Mouse (Mus musculus) megakaryocyte, embryonic 14.5 days (primary cell): ENCODE results near the gene Carmil2. TPM values are rescaled to one million over a fixed set of nuclear protein-coding genes. Genes with fewer than 3 reads are reported as not detected.

ENCODE experiments used
- H3K27me3 ChIP-seq: replicated peaks from 2 replicates; pipeline ENCODE3; 2012; ENCODE audit warnings: inconsistent platforms
- H3K36me3 ChIP-seq: replicated peaks from 2 replicates; pipeline ENCODE3; 2012; ENCODE audit warnings: low read length, inconsistent platforms, mixed read lengths
- H3K4me1 ChIP-seq: 2 replicates; pipeline ENCODE4 v1.6.1; 2012; ENCODE audit warnings: inconsistent platforms
- H3K4me3 ChIP-seq: replicated peaks from 2 replicates; pipeline ENCODE3; 2012; ENCODE audit warnings: moderate library complexity, mild to moderate bottlenecking, inconsistent platforms
- H3K9me3 ChIP-seq: 2 replicates; pipeline ENCODE4 v1.6.1; 2012; ENCODE audit warnings: inconsistent platforms
- FLI1 ChIP-seq: IDR thresholded peaks from 2 replicates; pipeline ENCODE4 v1.6.1; 2012; ENCODE audit warnings: low read length, inconsistent platforms, mixed read lengths
- GATA1 ChIP-seq: IDR thresholded peaks from 3 replicates; pipeline ENCODE4 v1.6.1; 2012; ENCODE audit warnings: mixed read lengths, low read length, inconsistent platforms, borderline replicate concordance
- polyA plus RNA-seq: library from polyadenylated mRNA; stranded (reverse); fragments of >175 nt; gene quantifications from 2 replicates; pipeline ENCODE4 v1.2.3, GENCODE M21; 2012; ENCODE audit warnings: low replicate concordance; ENCODE audit not compliant: insufficient read depth

The Carmil2 gene
- polyA plus RNA-seq, 1 experiment = 22.9 TPM

- TF ChIP-seq FLI1 (no peak), GATA1 (no peak)
- Histone ChIP-seq H3K36me3 (peaks cover 49% of the 10 kb centered on the region), H3K9me3 (no peaks in the 10 kb centered on the region), H3K4me3 (peak overlapping the region; percentile 1), H3K4me1 (peaks cover 73% of the 10 kb centered on the region), H3K27me3 (no peaks in the 10 kb centered on the region)
Measured at GRCm38 (mm10) chr8:105702731-105703415, 16.8 kb downstream of the Carmil2 start.

DNA sequence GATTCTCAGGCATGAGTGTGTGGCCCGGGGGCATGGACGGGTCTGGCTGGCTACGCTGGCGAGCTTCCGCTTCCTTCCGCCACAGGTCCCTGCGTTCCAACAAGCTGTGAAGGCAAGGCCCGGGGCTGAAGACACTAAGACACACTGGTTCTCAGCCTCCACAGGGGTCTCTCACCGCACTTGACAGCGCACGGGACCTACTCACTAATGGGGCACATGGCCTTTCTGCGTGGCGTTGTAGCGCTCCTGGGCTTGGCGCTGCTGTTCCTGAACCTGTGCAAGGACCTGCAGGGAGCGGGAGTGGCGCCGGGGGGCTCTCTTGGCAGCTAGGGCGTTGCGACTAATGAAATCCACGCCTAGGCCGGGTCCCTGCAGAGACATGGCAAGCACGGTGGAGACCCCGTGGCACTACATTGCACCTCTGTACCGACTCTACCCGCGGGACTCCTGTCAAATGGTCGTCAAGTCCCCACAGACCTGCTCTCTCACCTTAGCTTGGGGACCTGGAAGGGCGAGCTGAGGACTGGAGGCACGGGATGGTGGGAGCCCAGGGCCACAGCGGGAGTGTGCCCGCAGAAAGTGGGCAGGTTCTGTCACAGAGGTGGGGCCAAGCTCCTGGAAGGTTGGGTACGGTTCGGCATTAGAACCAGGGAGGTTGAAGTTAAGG lies 18.2 kb downstream of the Carmil2 start:
- no peaks in the 10 kb centered on the region for H3K9me3 ChIP-seq
- H3K4me3 ChIP-seq = no peak overlapping the region
- TF ChIP-seq FLI1 (no peak), GATA1 (no peak)
- peaks cover 37% of the 10 kb centered on the region for H3K36me3 ChIP-seq
- no peaks in the 10 kb centered on the region for H3K27me3 ChIP-seq
- peaks cover 83% of the 10 kb centered on the region for H3K4me1 ChIP-seq

DNA sequence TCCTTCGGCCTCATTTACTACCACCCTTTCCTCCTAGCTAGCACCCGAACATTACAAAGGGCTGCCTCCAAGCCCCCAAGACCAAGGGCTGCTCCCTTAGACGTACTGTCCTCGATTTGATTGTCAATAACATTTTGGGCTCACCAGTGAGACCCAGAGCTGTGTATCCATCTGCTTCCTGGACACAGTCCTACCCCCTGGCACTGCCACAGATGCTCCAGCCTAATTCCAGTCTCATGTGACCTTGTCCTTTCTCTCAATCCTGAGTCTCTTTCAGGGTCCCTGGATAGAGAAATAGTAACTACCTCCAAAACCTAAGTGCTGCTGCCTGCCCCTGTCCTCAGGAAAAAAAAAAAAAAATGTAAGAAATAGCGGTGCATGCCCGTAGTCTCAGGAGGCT lies 18.9 kb downstream of the Carmil2 start:
- Histone ChIP-seq H3K9me3 (no peaks in the 10 kb centered on the region), H3K4me1 (peaks cover 77% of the 10 kb centered on the region), H3K4me3 (no peak overlapping the region), H3K27me3 (no peaks in the 10 kb centered on the region), H3K36me3 (peaks cover 31% of the 10 kb centered on the region)
- TF ChIP-seq GATA1 (no peak), FLI1 (no peak)

DNA sequence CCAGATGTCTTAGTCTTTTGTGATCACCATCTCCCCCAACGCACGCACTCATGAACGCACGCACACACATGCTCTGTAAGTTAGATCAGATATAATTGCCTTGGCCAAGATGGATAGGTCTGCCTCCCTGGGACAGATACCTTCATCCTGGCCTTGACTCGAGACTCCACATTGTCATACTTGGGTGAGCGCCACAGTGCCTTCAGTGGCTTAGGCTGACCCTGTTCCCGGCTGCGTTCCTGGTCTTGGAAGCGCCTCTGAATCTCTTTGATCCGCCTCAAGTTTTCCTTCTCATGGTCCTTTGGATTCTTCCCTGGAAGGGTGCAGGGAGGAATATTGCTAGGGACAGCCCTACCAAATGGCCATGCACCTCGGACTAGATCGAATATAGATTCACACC lies 20.4 kb downstream of the Carmil2 start:
- TF ChIP-seq FLI1 (no peak), GATA1 (no peak)
- Histone ChIP-seq H3K4me1 (peaks cover 70% of the 10 kb centered on the region), H3K36me3 (peaks cover 31% of the 10 kb centered on the region), H3K27me3 (no peaks in the 10 kb centered on the region), H3K9me3 (no peaks in the 10 kb centered on the region), H3K4me3 (peak overlapping the region; percentile 73)

GRCm38 (mm10) chr8:105707498-105708403 lies 21.7 kb downstream of the Carmil2 start, which contains the start of the genes 4933405L10Rik and Enkd1:
Gene 4933405L10Rik (plus strand): TSS chr8:105707655.
Gene Enkd1 (minus strand): TSS chr8:105708210.
- H3K27me3 ChIP-seq = no peaks in the 10 kb centered on the region
- peaks cover 57% of the 10 kb centered on the region for H3K4me1 ChIP-seq
- H3K4me3 ChIP-seq = peak within 1 kb of the TSS; percentile 98
- TF ChIP-seq GATA1 (no peak), FLI1 (no peak)
- no peaks in the 10 kb centered on the region for H3K9me3 ChIP-seq
- peaks cover 23% of the 10 kb centered on the region for H3K36me3 ChIP-seq

DNA sequence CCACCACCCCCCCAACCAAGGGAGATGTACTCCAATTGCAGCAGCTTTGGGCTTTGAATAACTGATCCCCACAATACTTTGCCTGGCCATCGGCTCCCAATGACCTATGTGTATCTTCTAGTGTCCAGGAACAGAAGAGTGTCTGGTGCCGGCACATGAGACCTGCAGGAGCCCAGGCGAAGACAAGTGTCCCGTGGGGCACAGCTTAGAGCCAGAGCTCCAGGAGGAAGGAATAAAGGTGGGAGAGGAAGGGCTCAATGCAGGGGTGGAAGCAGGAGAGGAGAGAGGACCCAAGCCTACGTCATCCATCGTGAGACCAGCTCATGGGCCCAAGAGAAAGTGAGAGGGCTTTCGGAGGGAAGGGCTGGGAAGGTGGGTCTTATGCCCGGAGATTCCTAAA lies 22.6 kb downstream of the Carmil2 start:
- Histone ChIP-seq H3K9me3 (no peaks in the 10 kb centered on the region), H3K36me3 (peaks cover 14% of the 10 kb centered on the region), H3K27me3 (no peaks in the 10 kb centered on the region), H3K4me1 (peaks cover 52% of the 10 kb centered on the region), H3K4me3 (no peak overlapping the region)
- no peak for TF ChIP-seq GATA1
- no peak for TF ChIP-seq FLI1

- no peaks in the 10 kb centered on the region for H3K9me3 ChIP-seq
- no peak for TF ChIP-seq GATA1
- no peak for TF ChIP-seq FLI1
- H3K27me3 ChIP-seq = no peaks in the 10 kb centered on the region
- peaks cover 9% of the 10 kb centered on the region for H3K36me3 ChIP-seq
- no peak overlapping the region for H3K4me3 ChIP-seq
- H3K4me1 ChIP-seq = peaks cover 51% of the 10 kb centered on the region
Measured at GRCm38 (mm10) chr8:105709317-105709716, 23.2 kb downstream of the Carmil2 start.

- Histone ChIP-seq H3K36me3 (peaks cover 29% of the 10 kb centered on the region), H3K27me3 (no peaks in the 10 kb centered on the region), H3K4me1 (peaks cover 44% of the 10 kb centered on the region), H3K4me3 (no peak overlapping the region), H3K9me3 (no peaks in the 10 kb centered on the region)
- TF ChIP-seq GATA1 (no peak), FLI1 (no peak)
Measured at GRCm38 (mm10) chr8:105712286-105712685, 26.2 kb downstream of the Carmil2 start.

- TF ChIP-seq FLI1 = no peak
- no peak for TF ChIP-seq GATA1
- Histone ChIP-seq H3K27me3 (no peaks in the 10 kb centered on the region), H3K36me3 (peaks cover 43% of the 10 kb centered on the region), H3K4me3 (no peak overlapping the region), H3K4me1 (peaks cover 29% of the 10 kb centered on the region), H3K9me3 (no peaks in the 10 kb centered on the region)
Measured at GRCm38 (mm10) chr8:105714139-105714538, 28.1 kb downstream of the Carmil2 start.

GRCm38 (mm10) chr8:105715042-105715441 lies 29.0 kb downstream of the Carmil2 start:
- TF ChIP-seq FLI1 (no peak), GATA1 (no peak)
- H3K36me3 ChIP-seq = peaks cover 52% of the 10 kb centered on the region

More at GRCm38 (mm10) chr8:105715042-105715441, 29.0 kb downstream of the Carmil2 start:
- Histone ChIP-seq H3K27me3 (no peaks in the 10 kb centered on the region), H3K4me1 (peaks cover 38% of the 10 kb centered on the region), H3K4me3 (no peak overlapping the region), H3K9me3 (no peaks in the 10 kb centered on the region)
